Mouse (Mus musculus) heart, embryonic 14.5 days (tissue): ENCODE data around the gene Tbxa2r. TPM values are rescaled to one million over a fixed set of nuclear protein-coding genes. Genes with fewer than 3 reads are reported as not detected.

ENCODE experiments used
- ATAC-seq: fragments of 200-750 bp; cut with Nextera tagmentation; 2 replicates; pipeline ENCODE4 v1.8.0; 2017; ENCODE audit warnings: low read depth, moderate TSS enrichment; ENCODE audit not compliant: insufficient number of reproducible peaks, insufficient read depth, low FRiP score
- H3K27ac ChIP-seq, 2 experiments: fragments of 200-500 bp in 1 of 2; fragments of 300-500 bp in 1 of 2; sonication (generic) in 1 of 2; replicated peaks in 1 of 2; 2 replicates each; pipeline ENCODE4 v1.5.1; 2012 to 2014; ENCODE audit warnings: low read depth in 2 of 2, low read length in 2 of 2, control low read depth in 1 of 2, mild to moderate bottlenecking in 1 of 2, mixed read lengths in 1 of 2; ENCODE audit not compliant: control insufficient read depth in 1 of 2, insufficient read depth in 1 of 2
- H3K27me3 ChIP-seq: fragments of 300-500 bp; sonication (generic); 2 replicates; pipeline ENCODE4 v1.6.1; 2014; ENCODE audit warnings: mild to moderate bottlenecking, low read length, control low read depth; ENCODE audit not compliant: control insufficient read depth, insufficient read depth
- H3K36me3 ChIP-seq: fragments of 300-500 bp; sonication (generic); 2 replicates; pipeline ENCODE4 v1.6.1; 2014; ENCODE audit warnings: mild to moderate bottlenecking, control low read depth, low read length, mixed read lengths; ENCODE audit not compliant: control insufficient read depth, insufficient read depth
- H3K4me1 ChIP-seq, 2 experiments: fragments of 200-500 bp in 1 of 2; fragments of 300-500 bp in 1 of 2; sonication (generic) in 1 of 2; 2 replicates each; pipeline ENCODE4 v1.6.1; 2012 to 2014; ENCODE audit warnings: low read length in 2 of 2, control low read depth in 1 of 2, mixed read lengths in 1 of 2; ENCODE audit not compliant: control insufficient read depth in 2 of 2, insufficient read depth in 2 of 2
- H3K4me2 ChIP-seq: fragments of 300-500 bp; sonication (generic); 2 replicates; pipeline ENCODE4 v1.6.1; 2014; ENCODE audit warnings: mild to moderate bottlenecking, low read length
- H3K4me3 ChIP-seq, 2 experiments: fragments of 200-500 bp in 1 of 2; fragments of 300-500 bp in 1 of 2; sonication (generic) in 1 of 2; 2 replicates each; pipeline ENCODE4 v1.5.1; 2012 to 2014; ENCODE audit warnings: low read length in 2 of 2, mild to moderate bottlenecking in 2 of 2, control low read depth in 1 of 2, low read depth in 1 of 2, moderate library complexity in 1 of 2; ENCODE audit not compliant: control insufficient read depth in 1 of 2, insufficient read depth in 1 of 2
- H3K9ac ChIP-seq: fragments of 300-500 bp; sonication (generic); 2 replicates; pipeline ENCODE4 v1.6.1; 2014; ENCODE audit warnings: mild to moderate bottlenecking, low read length
- H3K9me3 ChIP-seq: fragments of 300-500 bp; sonication (generic); 2 replicates; pipeline ENCODE4 v1.6.1; 2016; ENCODE audit warnings: low read length, control low read depth; ENCODE audit not compliant: control insufficient read depth
- WGBS: fragments of 180-500 bp; shearing (Covaris S2); extraction: QIAGEN DNeasy Blood & Tissue Kit; methylation state at CpG from one replicate; pipeline ENCODE4 v1.1.7; 2014; 5-methylcytosine and 5-hydroxymethylcytosine counted together
- polyA plus RNA-seq: library from polyadenylated mRNA; unstranded; fragments of >200 nt; fragmentation: Nextera tagmentation; extraction: Ambion mirVana; gene quantifications from 2 replicates; pipeline ENCODE4 v1.2.1, GENCODE M21; 2014

Tbxa2r gene
- polyA plus RNA-seq, 1 experiment from 2014 or later: 11.3 TPM

DNA sequence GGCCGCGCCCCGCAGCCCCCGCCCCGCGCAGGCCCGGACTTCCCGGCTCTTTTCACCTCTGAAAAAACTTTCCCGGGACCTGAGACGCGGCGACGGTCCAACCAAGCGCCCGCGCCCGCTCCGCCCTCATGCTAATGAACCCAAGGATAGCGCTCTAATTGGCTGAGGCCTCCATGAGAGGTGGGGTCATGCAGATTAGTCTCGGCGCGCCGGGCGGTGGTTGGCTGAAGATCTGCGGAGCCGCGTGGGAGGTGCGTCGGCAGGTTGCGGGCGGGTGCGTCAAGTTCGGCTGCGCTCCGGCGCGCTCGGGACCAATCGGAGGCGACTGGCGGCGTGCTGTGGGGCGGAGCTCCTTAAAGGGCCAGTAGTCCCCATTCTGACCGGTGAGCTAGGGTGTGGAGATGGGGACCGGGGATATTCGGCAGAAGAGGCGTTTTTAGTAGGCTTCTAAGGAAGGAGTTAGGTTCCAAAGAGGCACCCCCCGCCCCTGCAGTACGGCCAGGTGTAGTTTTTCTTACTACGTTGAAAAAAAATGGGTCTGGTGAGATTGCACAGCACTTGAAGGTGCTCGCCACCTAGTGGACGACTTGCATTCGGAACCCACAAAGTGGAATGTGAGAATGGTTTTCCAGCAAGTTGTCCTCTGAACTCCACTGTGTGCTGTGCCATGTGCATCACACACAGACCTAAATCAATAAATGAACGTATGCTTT is 22.0 kb downstream of the Tbxa2r start, which contains the start of gene Hmg20b:
Gene Hmg20b (minus strand): TSS at position 130 of the 713 bp plus-strand sequence.
- Histone ChIP-seq H3K9me3 (no peaks in the 10 kb centered on the region), H3K9ac (peak within 1 kb of the TSS; percentile 96), H3K4me2 (peak within 1 kb of the TSS; percentile 98), H3K27ac (peak within 1 kb of the TSS; percentile 52 to 84), H3K4me3 (peak within 1 kb of the TSS; percentile 67 to 85), H3K36me3 (peaks cover 31% of the 10 kb centered on the region), H3K27me3 (no peaks in the 10 kb centered on the region), H3K4me1 (peaks cover 17 to 28% of the 10 kb centered on the region in 2 experiments)
- under 1% methylated on average over 54 of the region's 54 CpGs for WGBS
- peak; percentile 93 for ATAC-seq

DNA sequence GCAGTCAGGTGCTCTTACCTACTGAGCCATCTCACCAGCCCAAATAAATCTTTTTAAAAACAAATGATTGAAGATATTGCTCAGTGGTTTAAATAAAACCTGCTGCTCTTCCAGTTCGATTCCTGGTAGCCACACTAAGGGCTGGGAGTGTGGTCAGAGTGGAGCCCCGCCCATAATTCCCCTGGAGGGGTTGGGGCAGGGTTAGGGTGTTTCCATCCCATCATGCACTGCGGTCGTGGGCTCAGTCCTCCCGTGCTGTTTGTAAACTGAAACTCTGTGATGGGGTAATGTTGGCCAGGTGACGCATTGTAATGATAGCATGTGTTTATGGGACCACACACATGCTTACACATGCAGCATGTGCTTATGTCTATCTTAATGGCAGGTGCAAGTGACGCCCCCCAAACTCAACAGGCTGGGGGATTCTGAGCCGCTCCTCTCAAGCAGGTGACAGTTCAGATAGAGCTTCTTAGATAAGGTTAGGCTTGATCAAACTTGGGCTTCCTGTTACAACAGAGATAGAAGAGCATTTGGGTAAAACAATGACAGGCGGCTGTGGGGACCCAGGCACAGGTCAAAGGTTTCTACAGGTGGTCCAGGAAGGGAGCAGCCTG is 23.3 kb downstream of the Tbxa2r start:
- H3K4me2 ChIP-seq: no peak overlapping the region
- H3K27ac ChIP-seq: no peak overlapping the region
- H3K9ac ChIP-seq: no peak overlapping the region
- 22% methylated on average over 9 of the region's 9 CpGs for WGBS
- no peaks in the 10 kb centered on the region for H3K27me3 ChIP-seq
- peaks cover 14 to 31% of the 10 kb centered on the region in 2 experiments for H3K4me1 ChIP-seq
- no peaks in the 10 kb centered on the region for H3K9me3 ChIP-seq
- peaks cover 19% of the 10 kb centered on the region for H3K36me3 ChIP-seq
- H3K4me3 ChIP-seq: no peak overlapping the region
- no peak for ATAC-seq

DNA sequence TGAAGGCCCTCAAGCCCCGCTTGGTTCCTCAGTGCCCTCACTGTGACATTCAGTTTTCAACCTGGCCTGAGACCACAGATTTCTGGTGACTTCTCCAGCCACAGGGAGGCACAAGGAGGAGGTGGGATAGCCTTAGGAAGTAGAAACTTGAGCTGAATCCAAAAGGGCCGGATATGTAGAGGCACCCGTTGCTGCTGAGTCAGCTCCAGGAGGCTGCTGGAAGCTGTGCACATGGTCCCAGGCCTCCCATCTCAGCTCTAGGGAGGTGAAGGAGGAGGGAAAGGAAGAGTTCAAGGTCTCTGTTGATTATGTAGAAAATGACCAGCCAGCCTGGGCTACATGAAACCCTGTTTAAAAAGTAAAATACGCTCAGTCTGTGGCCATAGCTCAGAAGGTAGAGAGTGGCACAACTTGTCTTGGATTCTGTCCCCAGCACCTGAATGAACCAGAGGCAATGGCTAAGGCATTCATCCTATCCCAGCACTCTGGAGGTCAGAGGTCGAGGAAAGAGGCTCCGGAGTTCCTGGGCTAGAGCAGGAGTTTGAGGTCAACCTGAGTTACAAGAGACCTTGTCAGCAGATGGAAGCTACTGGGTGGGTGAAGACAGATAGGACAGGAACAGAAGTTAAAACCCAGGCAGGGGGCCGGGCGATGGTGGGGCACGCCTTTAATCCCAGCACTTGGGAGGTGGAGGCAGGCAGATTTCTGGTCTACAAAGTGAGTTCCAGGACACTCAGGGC is 26.4 kb downstream of the Tbxa2r start:
- Histone ChIP-seq H3K36me3 (no peaks in the 10 kb centered on the region), H3K9ac (0 out of 2 replicates have a peak overlapping the region, but pooled peaks have one; percentile 19), H3K4me1 (peaks cover 9 to 25% of the 10 kb centered on the region in 2 experiments), H3K27me3 (no peaks in the 10 kb centered on the region), H3K27ac (no peak overlapping the region), H3K9me3 (no peaks in the 10 kb centered on the region), H3K4me2 (no peak overlapping the region), H3K4me3 (no peak overlapping the region)
- 61% methylated on average over 9 of the region's 9 CpGs for WGBS
- no peak for ATAC-seq

DNA sequence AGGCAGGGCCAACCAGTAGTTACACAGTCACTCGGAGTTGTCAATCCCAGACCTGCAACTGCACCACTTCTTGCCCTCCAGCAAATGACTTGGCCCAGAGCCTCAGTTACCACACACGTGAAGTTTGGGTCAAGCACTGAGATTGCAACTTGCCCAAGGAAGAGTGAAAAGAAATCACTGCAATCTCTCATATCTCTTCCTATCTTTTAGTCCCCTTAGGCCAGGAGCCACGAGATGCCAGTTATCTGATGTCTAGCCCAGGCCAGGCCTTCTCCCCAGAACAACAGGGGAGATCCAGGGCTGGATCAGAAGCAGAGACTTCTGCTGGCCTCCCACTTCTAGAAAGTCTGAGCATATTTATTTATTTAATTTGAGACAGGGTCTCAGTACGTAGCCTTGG is 27.0 kb downstream of the Tbxa2r start:
- no peak for ATAC-seq
- H3K4me1 ChIP-seq: peaks cover 9 to 31% of the 10 kb centered on the region in 2 experiments
- no peak overlapping the region for H3K4me2 ChIP-seq
- H3K9me3 ChIP-seq: no peaks in the 10 kb centered on the region
- H3K27me3 ChIP-seq: no peaks in the 10 kb centered on the region
- no peak overlapping the region for H3K4me3 ChIP-seq
- H3K27ac ChIP-seq: no peak overlapping the region
- no peak overlapping the region for H3K9ac ChIP-seq
- H3K36me3 ChIP-seq: peaks cover 6% of the 10 kb centered on the region; the same call in 1 of the 2 replicates
- WGBS: 67% methylated on average over 4 of the region's 4 CpGs

DNA sequence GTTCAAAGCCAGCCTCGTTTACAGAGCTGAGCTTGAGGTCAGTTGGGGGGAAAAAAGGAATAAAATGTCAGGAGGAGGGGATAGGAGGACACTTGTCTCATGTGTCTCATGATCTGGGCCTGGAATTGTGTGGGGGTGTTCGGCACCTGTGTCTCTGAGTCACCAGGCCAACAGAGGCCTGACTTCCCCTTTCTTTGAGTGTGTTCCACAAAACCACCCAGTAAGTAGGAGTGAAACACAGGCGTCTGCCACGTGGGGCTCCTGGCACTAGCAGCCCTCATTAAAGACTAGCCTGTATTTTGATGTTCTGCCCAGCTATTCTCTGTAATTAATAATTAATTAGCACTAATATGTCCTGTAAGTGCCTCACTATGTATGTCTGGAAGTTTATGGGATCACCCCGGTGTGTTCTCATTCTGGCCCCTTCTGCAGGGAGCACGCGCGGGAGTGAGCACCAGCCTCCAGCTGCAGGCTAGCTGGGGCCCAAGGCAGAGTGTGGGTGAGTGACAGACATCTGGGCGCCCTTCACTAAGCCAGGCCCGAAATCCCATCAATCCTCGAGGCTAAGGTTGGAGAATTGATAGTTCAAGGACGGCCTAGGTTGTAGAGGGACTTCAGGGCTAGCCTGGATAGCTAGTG is 27.9 kb downstream of the Tbxa2r start:
- Histone ChIP-seq H3K27me3 (no peaks in the 10 kb centered on the region), H3K9me3 (no peaks in the 10 kb centered on the region), H3K4me2 (peak overlapping the region; percentile 98), H3K9ac (no peak overlapping the region), H3K4me1 (peaks cover 9 to 37% of the 10 kb centered on the region in 2 experiments), H3K4me3 (peak overlapping the region in 1 of 2 experiments; percentile 92; a peak in 1 of 4 replicates), H3K27ac (no peak overlapping the region), H3K36me3 (peaks cover 12% of the 10 kb centered on the region)
- WGBS: 51% methylated on average over 12 of the region's 12 CpGs
- ATAC-seq: no peak

DNA sequence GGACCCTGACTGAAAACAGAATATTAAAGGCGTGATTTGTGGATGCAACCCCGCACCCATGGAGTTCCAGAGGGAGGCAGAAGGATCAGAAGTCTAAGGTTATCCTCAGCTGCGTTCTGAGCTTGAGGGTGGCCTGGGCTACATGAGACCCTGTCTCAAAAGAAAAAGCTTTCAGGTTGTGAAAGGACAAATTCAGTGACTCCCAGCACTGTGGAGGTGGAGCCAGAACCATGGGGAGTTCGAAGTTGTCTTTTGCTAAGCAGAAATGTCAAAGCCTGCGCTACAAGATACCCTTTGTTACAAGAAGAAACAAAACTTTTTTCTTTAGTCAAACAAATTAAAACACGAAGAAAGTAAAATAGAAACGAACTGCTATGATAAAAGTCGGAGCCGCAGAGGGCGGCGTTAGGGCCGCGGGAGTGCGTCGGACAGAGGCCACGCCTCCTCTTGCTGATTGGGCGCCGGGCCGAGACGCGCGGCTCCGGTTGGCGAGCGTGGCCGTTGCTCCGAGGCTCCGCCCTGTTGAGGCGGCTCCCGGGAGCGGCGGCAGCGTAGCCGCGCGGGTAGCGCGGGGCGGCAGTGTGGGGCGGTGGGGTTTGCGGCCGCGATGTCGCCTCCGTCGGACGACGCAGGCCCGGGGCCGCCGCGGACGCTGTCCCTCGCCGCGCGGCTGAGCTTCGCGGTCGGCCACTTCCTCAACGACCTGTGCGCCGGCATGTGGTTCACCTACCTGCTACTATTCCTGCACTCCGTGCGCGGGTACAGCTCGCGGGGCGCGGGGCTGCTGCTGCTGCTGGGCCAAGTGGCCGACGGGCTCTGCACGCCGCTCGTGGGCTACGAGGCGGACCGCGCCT is 28.7 kb downstream of the Tbxa2r start, which contains the start of gene Mfsd12:
Gene Mfsd12 (plus strand): TSS at position 501 of the 854 bp plus-strand sequence.
- H3K27me3 ChIP-seq: no peaks in the 10 kb centered on the region
- H3K4me1 ChIP-seq: peaks cover 9 to 45% of the 10 kb centered on the region in 2 experiments
- peaks cover 19% of the 10 kb centered on the region for H3K36me3 ChIP-seq
- H3K4me3 ChIP-seq: peak within 1 kb of the TSS; percentile 87 to 92
- ATAC-seq: peak; percentile 82
- no peaks in the 10 kb centered on the region for H3K9me3 ChIP-seq
- peak within 1 kb of the TSS in 1 of 2 experiments; percentile 63; a peak in 3 of 4 replicates for H3K27ac ChIP-seq
- H3K9ac ChIP-seq: peak within 1 kb of the TSS; percentile 92
- H3K4me2 ChIP-seq: peak within 1 kb of the TSS; percentile 98
- 2% methylated on average over 77 of the region's 79 CpGs for WGBS
